Mouse (Mus musculus) heart, adult 18-20 months (tissue): ENCODE data around the gene Tomm40l. TPM values are rescaled to one million over a fixed set of nuclear protein-coding genes. Genes with fewer than 3 reads are reported as not detected.
A peak's percentile ranks its signal among the peaks of the same experiment; 100 is the strongest.

Source experiments
- DNase-seq, 2 experiments: peaks; one replicate each; pipeline ENCODE4 v3.0.0; 2021 to 2022; ENCODE audit warnings: mixed read lengths in 1 of 2
- total RNA-seq, 2 experiments: library from RNA; stranded (reverse); gene quantifications; 2 replicates each; pipeline ENCODE4 v1.2.3; 2021

The Tomm40l gene
- total RNA-seq, 2 experiments from 2014 or later = 89.6 to 92.9 TPM

DNA sequence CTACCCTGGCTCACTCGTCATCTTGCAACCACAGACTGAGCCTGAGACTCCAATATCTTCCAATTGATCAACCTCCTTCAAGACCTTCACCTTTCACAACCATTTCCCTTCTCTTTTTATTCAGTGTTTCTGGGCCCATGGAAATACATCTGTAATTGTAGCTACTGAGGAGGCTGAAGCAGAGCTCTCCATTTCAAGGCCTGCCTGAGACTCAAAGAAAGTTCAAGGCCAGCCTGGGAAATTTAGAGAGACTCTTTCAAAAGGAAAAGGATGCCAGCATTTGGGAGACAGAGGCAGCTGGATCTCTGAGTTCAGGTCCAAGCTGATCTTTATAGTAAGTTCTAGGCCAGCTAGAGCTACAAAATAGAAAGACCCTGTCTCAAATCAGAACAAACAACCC is 5.6 kb upstream of the Tomm40l start:
- no peak for DNase-seq

DNA sequence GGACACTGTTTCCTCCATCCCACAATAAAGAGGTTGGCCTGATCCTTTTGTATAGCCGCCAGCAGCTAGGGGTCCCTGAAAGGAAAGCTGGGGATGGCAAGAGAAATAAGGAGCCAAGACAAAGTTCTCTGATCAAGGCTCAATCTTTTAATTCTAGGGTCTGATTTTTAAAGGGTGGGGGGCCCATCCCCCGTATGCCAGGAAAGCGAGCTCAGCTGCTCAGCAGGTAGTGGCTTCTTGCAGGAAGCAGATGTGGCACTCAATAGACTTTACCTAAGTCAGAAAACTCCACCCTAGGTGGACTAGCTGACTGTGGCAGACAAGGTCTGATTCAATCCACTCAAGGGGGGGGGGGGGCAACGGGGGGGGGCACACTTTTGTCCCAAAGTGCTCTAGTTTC is 4.5 kb upstream of the Tomm40l start:
- DNase-seq = no peak

DNA sequence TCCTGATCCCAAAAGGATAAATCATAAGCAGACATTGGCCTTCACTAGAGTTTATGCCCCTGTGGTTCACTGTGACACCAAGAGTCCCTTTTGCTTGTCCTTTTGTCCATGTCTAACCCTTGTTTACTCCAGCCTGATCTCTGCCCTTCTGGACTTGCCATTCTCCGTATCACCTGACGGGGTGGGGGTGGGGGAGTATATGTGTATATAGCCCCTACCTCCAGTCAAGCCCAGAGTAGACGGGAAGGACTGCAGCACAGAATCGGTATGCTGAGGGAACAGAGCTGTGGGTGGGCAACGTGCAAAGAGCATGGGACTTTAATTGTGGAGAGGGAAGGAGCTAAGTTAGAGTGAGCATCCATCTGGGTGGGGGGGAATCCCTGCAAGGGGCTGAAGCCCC is 2.5 kb upstream of the Tomm40l start, which contains the start of gene Apoa2:
Apoa2 (plus strand) TSS at position 198 of the 400 bp plus-strand sequence.
- DNase-seq = no peak

DNA sequence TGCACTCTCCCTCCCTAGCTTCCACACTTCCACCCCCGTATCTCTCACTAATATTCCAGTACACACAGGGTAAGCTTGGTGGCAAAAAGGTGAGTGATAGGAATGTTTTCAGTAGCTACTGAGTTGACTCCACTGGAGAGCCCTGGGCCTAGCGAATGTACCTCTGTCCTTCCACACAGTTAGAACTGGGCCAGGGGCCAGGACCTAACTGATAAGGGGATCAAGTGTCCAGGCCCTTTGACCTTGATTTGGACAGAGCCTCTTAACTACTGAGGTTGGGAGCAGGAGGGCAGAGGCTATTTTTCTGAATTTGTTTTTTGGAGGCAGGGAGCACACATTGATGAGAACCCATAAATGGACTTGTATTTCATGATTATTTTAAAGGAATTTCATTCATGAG is 1.5 kb upstream of the Tomm40l start:
- peak; percentile 56 to 61 for DNase-seq

DNA sequence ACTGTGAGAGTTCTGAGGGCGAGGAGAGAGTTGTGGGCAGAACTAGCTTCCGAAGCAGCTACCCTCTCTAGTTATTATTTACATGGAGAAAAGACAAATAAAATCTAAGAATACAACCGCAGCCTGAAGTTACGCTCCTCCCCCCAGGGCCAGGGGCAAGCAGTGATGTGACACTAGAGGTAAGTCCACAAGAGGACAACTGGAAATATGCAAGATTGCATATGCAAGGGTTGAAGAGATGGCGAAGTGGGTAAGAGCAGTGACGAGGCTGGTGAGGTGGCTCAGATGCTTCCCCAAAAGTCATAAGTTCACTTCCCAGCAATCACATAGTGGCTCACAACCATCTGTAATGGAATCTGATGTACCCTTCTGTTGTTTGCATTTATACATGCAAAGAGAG is 854 bp upstream of the Tomm40l start:
- no peak for DNase-seq

DNA sequence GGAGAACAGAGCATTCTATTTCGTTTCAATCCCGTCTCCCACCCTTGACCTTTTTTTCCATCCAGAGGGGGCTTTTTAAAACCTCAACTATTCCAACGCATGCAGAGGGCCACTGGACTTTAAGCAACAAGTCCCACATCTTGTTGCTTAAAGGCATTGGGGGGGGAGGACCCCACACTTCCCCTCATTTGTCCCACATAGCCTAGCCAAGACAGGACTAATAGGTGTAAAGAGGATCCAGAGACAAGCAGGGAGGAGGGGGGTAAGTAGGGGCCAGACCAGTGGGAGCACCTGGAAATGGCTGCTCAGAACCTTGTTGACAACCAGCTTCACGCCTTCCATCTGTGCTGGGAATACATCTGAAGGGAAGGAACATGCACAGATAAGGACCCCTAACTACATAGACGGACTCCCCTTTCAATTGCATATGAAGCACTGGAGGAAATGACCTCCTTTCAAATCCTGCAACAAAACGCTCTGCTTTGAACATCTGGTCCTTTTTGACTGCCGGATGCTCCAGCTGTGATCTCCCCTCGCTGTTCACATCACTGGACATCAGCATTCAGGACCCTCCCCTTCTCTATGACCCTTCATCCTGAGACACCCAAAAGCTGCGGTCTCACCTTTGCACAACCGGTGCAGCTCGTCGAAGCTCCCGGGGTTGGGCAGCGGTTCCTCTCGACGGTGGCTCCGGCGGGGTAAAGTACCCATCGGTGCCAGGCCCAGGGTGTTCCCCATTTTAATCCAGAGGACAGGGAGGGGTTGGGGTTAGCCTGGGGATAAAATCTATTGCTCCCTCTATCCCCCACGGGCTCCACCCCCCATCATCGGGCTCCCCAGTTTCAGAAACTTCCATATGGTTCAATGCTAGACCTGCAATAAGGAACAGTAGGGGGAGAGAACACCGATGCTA is 777 bp downstream of the Tomm40l start:
- peak in 1 of 2 experiments; percentile 18 for DNase-seq

DNA sequence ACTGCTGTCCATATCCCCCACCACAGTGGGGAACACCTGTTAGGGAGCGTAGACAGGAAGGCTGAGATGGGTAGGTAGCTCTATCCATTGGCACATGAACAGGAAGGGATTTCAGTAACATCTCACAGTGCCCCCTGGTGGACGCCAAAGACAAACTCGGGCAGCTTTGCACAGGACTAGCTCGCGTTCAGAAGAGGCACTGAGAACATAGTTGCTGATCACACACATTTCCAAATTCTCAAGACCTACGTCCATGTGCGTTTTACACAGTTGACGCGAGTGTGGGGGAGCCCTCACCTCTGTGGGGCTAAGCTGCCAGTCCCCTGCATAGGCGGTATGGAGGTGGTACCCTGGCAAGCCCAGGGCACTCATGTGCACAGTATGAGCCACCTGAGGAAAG is 1.4 kb downstream of the Tomm40l start:
- DNase-seq = peak; percentile 84 to 93

DNA sequence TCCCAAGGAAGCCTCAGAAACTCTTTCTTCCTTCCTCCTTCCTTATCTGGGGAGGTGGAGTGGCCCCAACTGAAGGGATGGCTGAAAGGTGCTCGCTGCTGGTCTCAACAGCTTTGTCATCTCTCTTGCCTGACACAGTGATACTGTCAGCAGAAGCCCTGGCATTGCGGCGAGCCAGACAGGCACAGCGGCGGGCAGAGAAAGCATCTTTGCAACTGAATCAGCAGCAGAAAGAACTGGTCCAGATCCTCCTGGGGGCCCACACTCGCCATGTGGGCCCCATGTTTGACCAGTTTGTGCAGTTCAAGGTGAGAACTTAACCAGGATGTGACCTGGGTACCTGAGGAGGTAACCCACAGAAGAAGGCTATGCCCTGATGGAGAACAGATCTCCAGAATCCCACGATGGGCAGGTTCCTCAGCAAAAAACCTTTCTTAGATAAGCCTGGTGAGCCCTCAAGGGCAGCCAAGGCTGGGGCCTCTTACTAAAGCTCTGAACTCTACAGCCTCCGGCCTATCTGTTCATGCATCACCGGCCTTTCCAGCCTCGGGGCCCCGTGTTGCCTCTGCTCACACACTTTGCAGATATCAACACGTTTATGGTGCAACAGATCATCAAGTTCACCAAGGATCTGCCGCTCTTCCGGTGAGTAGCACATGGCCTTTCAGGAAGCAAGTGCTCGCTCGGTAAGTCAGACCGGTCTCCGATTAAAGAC is 5.9 kb downstream of the Tomm40l start:
- DNase-seq = no peak

DNA sequence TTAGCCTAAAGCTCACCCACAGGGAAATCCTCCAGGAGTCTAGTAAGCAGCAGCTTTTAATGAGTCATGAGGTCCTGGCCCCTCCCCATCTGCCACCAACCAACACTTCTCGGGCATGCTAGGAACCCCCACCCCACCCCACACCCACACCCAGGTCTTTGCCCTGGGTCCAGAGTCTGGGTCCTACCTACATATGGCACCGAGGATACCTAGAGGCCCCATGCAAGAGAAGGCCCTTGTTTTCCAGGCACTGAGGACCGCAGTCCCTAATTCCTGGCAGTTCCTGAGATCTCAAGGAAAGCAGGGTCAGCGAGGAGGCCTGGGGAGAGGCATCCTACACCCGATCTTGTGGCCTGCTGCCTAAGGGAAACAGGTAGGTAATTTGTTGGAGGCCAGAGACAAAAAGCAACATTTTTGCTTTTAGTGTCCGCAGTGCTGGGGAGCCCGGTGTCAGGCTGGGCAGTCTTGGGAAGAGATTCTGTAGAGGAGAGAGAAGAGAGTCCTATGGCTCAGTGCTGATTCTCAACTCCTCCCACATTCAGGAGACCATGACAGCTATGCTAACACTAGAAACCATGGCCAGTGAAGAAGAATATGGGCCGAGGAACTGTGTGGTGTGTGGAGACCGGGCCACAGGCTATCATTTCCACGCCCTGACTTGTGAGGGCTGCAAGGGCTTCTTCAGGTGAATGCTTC is 8.4 kb downstream of the Tomm40l start, which contains the start of gene Nr1i3:
Nr1i3 (plus strand) TSS at position 170 of the 696 bp plus-strand sequence.
- no peak for DNase-seq

DNA sequence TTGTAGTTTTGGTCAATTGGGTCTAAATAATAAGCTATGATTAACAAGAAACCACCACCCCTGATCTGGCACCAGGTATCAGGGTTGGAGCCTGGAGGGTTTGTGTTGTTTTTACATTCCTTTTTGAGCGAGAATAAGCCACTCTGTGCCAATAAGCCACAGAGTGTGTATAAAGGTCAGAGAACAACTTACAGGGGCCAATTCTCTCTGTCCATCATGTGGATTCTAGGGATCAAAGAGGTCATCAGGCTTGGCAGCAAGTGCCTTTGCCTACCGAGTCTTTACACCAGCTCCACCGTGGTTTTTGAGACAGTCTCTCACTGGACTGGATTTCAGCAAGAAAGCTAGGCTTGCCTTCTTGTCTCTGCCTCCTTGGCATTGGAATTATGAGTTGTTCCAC is 9.5 kb downstream of the Tomm40l start:
- DNase-seq = peak in 1 of 2 experiments; percentile 18

DNA sequence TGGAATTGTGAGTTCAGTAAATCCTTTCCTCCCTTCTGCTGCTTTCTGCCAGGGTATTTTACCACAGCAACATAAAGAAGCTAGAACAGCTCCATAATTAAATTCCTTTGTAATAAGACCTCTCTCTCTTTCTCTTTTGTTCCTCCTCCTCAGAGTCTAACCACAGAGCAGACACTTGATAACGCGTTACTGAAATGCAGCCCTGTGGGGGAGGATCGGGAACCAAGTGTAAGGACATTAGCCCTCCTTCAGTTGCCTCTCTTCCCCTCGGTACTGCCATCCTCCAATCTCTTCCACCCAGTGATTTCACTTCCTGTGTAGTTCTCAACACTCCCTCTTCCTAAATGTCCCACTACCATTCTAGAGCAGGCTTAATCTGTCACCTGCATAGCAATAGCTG is 12.9 kb downstream of the Tomm40l start:
- no peak for DNase-seq

DNA sequence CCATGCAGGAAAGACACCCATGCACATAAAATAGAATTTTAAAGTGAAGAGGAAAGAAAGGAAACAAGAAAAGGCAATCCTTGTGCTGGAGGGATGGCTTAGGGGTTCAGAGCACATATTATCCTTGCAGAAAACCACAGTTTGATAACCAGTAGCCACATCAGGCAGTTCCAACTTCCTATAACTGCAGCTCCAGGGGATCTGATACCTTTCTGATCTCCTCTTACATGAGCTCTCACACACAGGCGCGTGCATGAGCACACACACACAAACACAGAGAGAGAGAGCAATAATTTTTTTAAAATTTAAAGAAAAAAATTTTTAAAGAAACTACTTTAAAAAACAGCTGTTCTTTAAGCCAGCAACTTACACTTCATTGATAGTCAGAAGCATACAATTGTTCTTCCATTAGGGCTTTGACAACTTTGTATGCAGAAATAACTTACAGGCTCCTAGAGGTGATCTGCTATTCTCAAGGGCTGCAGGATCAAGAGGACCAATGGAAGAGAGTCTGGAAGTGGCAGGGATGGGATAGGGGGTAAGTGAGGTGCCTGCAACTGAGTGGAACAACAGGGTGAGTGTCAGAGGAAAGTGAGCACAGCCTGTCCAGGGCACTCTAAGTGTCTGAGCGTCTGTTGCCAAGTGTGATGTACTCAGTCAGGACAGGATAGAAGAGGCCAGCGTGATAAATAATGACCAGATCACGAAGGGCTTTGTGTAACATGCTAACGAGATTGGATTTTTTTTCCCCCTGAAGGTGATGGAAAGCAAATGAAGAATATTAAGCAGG is 16.4 kb downstream of the Tomm40l start:
- peak; percentile 52 to 74 for DNase-seq

DNA sequence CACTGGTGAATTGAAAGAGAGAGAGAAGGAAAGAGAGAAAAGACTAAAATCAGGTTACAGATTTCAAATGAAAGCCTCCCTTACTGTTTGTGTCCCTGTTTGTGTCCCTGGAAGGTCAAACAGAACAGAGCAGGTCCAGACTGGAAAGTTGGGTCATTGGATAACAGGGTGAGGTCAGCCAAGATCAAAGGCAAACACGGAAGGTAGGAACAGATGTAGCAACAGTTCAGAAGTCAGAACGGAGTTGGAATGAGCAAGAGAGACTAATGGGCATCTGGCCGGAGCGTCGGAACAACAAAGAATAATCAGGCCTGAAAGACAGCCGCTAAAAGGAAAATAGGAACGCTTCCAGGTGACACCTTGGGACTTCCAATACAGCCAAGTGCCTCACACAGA is 18.1 kb downstream of the Tomm40l start:
- DNase-seq = no peak

DNA sequence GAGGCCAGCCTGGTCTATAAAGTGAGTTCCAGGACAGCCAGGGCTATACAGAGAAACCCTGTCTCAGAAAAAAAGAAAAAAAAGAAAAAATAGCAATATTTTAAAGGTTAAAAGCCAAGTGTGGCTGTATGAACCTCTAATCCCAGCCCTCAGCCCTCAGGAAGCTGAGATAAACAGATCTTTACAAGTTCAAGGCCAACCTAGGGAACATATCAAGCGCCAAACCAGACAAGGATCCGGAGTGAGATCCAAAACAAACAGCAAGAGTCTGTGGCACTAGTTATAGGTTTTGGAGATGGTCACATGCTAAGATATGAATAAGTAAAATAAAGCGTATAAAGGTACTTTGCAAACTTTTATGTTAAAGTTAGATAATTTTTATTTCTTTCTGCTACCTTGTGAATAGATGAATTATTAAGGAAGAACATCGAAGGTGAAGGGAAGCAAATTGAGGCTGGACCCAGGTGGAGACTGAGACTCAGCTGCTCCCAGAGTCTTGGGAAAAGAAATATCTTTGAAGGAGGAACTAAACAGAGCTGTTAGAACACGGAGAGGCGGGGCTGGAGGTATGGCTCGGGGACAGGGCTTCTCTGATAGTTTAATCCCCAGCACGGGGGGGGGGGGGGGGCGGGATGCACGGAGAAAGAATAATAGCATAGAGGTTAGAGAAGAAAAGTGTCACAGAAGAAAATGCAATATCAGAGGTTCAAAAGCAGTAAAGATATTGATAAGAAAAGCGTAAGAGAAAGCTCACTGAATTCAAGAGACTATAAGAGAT is 18.7 kb downstream of the Tomm40l start:
- DNase-seq = no peak

DNA sequence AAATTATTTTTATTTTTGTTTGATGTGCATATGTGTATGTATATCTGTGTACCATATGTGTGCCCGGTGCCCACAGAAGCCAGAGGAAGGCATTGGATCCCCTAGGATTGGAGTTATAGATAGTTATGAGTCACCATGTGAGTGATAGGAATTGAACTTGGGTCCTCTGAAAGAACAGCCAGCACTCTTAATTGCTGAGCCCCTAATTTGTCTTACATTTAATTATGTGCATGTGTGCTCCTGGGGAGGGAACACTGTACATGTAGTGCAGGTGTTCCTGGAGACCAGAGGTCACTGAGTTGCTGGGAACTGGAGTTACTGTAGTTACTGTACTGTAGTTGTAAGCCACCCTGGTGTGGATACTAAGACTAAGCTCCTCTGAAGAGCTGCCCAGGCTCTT is 21.5 kb downstream of the Tomm40l start:
- DNase-seq = no peak

DNA sequence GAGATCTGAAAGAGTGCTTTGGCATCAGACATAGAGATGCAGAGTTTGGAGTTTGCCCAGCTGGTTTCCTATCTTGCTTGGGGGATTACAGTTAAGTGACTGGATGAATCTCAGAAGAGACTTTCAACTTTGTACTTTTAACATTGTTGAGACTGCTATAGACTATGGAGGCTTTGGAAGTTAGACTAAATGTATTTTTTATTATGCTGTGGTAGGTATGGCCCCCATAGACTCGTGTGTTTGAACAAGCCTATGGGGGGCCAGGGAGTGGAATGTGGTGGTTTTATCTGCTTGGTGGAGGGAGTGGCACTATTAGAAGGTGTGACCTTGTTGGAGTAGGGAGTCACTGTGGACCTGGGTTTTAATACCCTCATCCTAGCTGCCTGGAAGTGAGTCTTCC is 22.8 kb downstream of the Tomm40l start:
- no peak for DNase-seq

DNA sequence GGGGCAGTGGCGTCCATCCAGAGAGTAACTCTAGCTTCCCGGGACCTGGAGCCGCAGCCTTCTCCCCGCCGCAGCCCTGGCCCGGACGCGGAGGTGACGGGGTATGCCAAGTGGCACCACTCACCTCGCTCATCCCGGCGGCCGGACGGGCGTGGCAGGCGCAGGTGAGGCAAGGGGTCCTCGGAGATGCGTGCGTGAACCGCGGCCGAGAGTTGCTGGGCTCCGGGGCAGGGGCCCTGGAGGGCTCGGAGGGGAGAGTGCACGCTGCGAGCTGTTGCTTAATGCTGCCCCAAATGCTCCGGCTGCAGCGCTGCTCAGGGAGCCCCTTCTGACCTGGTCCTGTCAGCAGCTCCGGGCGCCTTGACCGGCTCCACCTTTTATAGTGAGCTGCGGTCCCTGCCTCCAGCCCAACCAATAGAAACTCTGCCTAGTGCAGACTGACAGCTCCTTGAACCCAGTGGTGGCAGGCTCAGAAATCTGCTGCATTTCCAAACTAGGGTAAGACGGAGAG is 26.4 kb downstream of the Tomm40l start, which contains the start of gene Pcp4l1:
Pcp4l1 (minus strand) TSS at position 382 of the 511 bp plus-strand sequence.
- peak; percentile 81 to 88 for DNase-seq

DNA sequence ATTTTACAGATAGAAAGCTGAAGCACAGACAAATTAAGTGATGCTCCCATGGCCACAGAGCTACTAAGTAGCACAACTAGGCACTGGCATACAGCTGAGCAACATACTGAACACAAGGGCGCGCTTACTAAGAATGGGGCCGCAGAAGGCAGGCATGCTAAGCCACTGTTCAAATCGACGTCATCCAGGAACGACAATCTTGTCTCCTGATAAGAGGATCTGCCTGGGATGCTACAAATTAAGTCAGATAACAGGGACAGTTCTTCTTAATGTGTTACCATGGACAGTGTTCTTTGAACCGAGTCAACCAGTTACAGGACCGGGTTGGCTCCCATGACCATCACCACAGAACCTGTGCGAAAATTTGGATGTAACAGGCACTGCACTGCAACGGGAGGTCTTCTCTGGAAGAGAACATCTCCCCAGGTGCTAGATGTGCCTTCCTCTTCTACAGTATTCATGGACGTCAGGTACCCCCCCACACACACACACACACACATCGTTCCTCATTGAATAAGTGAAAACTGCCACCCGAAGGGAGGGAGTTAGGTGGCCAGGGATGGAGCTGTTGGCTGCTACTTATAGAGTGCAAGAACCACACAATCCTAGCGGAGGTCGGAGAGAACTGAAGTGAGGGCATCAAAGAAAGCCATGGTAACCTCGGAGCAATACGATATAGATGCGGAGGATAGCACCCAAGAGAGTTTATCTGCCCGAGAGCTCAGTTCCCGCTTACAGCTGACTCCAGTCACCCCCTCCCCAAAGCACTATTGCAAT is 27.1 kb downstream of the Tomm40l start:
- no peak for DNase-seq

DNA sequence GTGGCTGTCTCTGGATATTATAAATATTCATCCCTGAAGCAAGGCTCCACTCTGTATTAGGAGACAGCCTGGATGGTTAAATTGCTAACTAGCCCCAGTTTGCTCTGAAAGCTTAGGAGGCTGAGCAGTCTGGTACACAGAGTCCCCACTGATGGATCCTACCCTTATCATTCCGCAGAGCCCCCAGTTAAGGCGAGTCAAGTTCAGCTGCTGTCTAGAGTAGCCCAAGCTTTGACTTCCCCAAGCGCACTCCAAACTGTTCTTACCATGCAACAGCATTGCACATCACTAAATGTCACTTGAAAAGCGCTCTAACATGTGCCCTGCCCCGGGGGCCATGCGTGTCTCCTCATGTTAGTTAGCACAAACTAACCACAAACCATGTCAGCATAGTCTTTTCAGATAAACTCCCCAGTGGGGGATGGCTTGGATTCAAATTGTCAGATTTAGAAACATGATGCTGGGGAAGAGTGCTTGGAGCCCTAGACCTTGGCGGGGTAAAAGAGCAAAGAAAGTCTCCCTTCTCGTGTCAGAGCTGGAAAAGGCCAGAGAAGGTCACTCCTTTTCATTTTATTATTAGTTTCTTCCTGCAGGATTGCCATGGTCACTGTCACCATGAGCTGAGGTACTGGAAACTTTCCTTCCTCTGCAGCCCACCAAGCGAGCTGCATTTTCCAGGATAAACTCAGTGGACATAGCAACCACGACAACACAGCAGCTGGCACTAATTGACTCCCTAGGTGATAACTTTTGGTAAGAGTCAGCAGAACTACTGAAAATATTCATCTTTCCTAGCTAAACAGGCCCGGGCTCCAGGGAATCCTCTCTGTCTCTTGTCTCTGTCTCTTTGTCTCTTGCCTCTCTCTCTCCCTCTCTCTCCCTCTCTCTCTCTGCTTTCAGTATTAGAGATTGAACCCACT is 28.1 kb downstream of the Tomm40l start:
- peak in 1 of 2 experiments; percentile 48 for DNase-seq
